Mouse (Mus musculus) thymus, adult 18-20 months (tissue): ENCODE data around the gene Cox6b1.

Experiments
- DNase-seq, 2 experiments: peaks; one replicate each; pipeline ENCODE4 v3.0.0; 2022; ENCODE audit warnings: mixed read lengths in 2 of 2

The Cox6b1 gene

DNA sequence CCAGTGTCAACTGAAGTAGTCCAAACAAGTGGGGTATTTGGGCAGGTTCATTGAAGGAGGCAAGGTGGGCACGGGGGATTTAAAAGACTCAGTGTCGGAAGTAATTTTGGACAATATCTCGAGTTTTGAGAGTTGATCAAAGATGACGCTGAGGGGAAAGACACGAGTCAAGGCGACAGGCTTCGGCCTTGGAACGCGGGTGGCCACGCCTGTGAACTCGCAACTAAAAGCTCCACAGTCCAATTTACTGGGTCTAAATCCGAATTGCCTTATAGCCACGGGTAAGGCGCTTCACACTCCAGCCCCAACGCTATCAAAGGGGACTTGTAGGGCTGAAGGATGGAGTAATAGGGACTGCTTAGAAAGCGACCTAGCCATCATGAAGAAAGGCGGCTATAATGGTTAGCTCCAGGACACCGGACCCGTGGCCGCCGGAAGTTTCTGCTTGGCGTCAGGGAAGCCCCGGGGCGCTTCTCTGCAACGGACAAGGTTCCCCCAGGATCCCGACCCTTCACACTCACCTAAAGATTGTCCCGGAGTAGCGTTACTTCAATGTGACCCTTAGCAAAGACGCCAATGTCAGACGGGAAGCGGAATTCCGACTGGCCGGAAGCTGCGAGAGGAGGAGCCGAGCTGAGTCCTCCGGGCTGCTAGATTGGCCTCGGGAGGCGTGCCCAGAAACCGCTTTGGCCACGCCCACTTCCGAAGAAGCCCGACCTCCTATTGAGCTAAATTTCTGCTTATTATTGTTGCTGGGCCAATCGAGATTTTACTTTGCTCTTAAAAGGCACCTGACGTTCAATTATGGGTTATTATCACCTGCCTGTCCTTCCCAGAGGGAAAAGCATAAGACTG, at the start of gene Cox6b1:
Gene Cox6b1 (minus strand): TSS at position 622 of the 855 bp plus-strand sequence.
- peak; percentile 75 to 78 for DNase-seq

DNA sequence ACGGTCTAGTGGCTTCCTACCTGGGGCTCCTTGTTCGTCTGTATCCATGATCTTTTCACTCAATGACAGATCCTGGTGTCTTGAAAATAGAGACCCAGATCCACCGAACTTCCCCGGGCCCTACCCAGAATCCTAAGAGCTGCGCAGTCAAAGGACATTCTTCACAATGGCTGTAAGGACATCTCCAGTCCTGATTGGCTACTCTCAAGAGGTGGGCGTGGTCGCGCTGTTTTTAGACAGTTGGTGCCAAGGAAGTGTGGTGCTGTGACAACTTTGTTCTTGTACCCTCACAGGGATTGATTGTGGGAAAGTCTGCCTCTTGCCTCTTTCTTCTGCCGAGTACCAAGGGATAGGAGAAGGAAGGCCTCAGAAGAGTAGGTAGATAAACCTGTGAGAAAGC, 45.5 kb upstream of the Cox6b1 start, which contains the start of gene Pmis2:
Gene Pmis2 (minus strand): TSS at position 126 of the 400 bp plus-strand sequence.
- no peak for DNase-seq

DNA sequence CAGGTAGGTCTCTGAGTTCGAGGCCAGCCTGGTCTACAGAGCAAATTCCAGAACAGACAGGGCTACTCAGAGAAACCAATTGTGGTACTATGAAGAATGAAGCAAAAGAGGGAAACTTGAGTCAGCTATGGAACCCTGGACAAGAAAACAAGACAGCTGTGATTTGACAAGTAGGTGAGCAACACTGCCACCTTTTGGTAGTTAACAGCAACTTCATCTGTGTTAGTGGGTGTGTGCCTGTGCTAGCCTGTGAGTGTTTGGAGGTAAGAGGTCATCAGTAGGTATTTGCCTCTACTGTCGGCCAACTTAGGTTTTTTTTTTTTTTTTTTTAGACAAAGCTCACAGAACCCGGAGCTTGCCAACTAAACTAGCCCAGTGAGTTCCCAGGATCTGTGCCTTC, 43.3 kb upstream of the Cox6b1 start:
- no peak for DNase-seq

DNA sequence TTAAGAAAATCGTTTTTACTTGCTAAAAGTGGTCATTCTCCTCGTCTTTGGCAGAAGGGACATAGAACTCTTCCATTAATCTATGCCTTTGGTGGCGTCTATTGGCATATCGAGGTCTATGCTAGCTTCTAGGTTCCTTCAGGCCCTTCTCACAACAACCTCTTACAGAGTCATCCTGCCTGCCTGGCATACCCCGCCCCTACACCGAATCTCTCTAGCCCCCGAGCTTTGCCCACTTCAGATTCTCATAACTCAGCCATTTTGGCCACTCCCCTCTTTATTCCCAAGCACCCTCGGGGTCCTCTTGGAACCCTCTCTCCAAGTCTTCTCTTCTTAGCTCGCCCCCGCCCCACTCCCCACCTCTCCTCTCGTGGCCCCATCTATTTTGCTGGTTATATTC, 39.4 kb upstream of the Cox6b1 start:
- no peak for DNase-seq

DNA sequence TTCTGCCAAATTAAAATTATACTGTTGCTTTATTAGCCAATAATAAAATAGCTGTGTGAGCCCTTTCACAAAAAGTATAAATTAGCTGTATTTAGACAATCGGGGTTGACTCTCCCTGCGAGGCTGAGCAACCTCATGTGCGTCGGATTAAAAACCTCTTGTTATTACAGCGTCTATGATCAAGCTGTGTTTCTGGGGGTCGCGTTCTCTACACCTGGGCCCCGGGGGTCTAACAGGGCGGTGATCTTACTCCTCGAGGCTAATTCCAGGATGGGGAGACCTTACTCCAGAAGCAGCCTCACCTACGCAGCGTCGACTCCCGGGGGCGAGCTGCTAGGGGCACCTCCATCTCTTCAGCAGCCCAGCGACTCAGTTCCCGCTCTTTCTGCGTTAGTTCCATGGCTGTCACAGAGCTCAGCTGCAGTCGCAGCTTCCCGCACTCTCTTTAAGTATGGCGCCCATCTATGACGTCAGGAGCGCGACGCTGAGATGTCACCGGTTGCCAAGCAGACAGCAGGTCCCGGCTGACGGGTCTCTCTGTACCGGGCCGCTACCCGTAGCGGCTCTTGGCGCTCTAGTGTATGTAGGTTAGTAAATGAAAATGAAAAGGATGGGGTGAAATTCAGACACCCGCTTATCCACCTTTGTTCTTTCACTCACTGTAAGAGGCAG, 38.7 kb upstream of the Cox6b1 start, which contains the start of gene Haus5:
Gene Haus5 (minus strand): TSS at position 466 of the 672 bp plus-strand sequence.
- peak; percentile 74 to 82 for DNase-seq

DNA sequence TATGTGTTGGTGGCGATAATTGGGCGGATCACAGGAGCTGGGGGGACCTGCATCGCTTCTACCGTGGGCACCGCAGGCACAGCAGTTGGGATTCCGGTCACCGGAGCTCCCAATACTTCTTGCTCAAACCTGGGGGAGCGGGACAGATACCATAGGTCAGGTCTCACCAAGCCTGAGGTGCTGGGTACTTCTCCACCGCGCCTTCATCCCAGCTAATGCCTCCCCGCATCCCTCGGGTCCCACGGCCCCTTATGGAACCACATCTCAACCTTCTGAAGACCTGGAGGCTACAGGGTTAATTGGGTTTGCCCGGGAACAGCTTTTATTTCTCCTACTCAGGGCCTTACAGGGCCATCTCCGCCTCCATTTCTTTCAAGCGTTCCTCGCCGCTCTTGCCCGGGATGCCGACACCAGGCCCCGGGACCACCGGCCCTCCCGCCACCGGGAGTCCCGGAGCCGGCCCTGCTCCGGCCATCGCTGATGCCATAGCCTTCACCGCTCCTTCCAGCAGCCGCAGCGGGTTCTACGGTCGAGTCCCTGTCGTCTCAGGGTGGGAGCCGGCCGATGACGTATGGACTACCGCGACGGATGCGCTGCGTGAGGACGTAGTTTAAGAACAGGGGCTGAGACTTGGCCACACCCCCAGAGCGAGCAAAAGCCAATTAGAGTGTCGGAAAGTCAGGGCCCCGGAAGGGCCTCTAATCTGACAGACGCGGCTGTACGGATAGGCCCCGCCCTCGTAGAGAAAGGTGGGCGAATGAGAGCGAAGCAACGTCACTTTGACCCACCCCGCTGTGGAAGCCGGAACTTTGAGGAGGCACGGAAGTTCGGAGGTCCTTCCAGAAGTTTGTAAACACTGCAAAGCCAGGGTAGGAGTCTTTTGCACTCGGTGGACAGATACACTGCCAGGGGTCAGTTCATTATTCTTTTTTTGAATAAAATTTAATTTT, 23.9 kb upstream of the Cox6b1 start, which contains the start of gene Rbm42:
Gene Rbm42 (minus strand): TSS at position 727 of the 950 bp plus-strand sequence.
- peak; percentile 98 to 99 for DNase-seq

DNA sequence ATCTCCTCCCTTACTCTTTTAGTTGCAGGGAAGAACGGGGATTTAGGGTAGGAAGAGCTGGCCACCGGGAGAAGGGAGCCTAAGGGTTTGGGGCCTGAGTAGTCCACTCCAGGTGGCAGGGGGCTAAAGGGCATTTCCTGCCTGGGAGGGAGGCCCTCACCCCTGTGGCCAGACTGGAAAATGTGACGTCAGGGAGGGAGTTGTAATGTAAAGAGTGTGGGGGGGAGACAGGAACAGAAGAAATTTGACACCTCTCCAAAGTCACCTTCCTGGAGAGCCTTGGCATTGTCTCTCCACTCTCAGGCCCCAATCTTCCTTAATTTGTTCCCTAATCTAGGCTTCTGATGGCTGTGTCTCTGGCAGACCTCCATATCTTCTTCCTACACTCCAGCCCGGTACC, 13.1 kb upstream of the Cox6b1 start:
- no peak for DNase-seq

DNA sequence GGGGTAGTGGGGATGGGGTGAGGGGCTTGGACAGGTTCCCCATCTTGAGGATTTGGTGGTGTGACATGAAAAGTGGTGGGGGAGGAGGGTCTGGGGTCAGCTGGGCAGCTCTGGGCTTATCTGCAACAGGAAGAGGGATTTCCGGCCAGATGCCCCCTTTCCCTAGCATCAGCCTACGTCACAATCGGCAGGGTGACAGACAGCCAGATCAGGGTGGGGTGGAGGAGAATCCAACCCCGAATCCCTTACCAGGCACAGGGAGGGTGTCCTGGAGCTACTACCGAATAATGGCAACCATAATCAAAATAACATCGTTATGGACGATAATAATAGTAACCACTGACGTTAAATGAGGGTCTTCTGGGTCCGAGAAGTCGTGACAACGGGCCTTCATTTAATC, 10.4 kb upstream of the Cox6b1 start:
- DNase-seq: no peak

DNA sequence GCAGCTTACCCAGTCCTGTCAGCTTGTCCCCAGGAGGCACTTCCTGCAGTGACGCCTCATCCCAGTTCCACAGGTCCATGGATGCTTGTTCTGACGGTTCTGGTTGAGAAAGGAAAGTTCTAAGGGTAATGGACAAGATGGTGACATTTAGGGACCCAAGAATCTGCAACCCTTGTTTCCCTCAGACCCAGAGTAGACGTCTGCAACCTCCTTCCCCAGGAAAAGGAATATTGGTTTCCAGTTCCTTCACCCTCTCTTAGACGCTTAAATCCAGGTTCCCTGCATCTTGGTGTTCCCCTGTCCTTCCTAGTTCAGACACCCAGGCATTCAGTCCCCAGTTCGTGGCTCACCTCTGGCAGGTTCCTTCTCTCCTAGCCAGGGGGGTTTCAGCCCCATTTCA, 9.8 kb upstream of the Cox6b1 start, which contains the start of gene Etv2:
Gene Etv2 (minus strand): TSS at position 101 of the 400 bp plus-strand sequence.
- no peak for DNase-seq

DNA sequence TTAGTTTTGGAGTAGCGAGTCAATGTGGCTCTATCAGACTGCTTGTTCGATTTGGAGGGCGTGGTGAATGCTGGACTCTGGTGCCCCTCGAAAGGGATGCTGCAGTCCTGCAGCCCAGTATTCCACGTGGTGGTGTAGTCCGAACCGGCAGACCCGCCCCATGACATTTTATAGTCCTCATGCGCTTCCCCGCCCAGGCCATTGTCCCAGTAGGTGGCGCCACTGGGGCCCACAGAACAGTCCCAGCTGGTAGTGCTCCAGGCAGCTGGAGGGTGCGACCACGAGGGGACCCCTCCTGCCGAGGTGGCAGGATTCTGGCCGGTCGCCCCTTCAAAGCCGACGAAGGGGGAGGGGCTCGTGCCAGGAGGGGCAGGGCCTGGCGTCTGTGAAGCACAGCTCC, 8.7 kb upstream of the Cox6b1 start:
- DNase-seq: peak; percentile 20 to 23

DNA sequence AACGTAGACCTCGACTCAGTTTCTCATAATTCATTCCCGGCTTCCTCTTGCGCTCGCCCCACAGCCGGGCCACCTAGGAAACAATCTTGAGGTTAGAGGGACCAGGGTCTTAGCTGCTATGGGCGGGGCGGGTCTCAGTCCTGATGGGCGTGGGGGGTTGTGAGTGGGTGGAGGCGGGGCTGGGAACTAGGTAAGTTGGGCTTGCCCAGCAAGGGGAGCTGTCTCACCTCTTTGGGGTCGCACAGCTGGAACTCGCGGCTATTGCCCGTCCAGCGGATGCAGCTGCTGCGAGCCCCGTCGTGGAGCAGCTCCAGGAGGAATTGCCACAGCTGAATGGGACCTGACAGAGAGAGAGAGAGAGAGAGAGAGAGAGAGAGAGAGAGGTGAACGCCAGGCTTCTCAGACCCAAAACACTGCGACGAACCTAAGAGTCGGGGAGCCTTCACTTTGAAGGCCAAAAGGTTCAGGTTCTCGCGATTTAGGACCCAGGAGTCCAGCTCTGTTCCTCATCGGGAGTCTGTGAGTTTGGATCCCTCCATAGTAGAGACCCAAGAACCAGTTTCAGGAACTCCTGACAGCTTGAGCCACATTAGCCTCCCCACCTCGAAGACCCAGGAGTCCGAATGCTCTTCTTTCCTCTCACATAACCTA, 7.9 kb upstream of the Cox6b1 start:
- DNase-seq: no peak

DNA sequence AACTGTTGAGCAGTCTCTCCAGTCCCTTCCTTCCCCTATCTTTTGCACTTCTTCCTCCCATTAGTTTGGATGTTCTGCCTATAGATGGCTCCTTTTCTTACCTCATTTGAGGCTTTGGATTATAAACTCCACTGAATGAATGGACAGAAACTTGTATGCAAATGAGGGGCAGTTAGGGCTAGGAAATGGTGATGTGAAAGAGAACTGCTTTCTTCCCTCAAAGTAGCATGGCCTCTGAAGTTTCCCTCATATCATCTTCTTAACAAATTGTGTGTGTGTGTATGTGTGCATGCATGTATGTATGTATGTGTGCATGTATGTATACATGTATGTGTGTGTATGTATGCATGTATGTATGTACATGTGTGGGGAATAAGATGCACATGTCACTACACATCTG, 3.1 kb upstream of the Cox6b1 start:
- no peak for DNase-seq

DNA sequence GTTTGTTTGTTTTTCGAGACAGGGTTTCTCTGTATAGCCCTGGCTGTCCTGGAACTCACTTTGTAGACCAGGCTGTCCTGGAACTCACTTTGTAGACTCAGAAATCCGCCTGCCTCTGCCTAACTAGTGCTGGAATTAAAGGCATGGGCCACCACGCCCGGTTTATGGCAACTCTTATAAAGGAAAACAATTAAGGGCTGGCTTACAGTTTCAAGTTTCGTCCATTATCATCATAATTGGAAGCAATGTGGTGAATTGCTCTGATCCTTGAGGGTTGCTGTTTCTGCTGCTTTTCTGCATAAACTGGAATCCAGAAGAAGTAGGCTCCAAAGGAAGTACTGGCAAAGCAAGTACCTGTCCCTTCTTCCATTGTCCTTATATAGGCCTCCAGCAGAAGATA, 696 bp upstream of the Cox6b1 start:
- DNase-seq: no peak

DNA sequence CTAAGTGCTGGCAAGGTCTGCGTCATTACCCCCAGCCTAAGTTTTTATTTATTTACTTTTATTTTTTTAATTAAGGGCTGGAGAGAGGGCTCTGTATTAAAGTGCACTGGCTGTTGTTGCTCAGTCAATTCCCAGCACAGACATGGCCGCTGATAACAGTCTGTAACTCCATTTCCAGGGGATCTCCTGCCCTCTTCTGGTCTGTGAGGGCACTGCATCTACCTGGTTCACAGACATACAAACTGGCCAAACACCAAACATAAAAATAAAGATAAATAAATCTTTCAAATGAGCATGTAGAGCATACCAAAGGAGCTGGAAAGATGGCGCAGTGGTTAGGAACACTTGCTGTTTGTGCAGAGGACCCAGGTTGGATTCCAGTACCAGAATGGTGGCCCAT, 6.7 kb downstream of the Cox6b1 start:
- DNase-seq: no peak

DNA sequence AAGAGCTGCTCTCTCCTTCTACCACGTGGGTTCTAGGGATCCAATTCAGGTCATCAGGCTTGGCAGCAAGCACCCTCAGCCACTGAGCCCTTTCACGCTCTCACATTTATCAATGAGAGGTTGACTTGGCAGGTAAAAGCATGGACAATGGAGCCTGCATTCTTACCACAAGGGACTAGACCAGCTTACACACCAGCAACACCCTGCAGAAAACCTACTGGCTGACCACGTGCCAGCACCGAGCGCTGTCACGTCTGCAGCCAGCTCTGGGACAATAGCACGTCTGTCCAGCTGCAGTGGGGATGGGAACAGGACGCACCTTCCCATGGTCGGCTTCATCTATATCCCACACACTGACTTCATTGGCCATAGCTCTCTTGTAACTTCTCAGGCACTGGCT, 7.3 kb downstream of the Cox6b1 start:
- DNase-seq: no peak

DNA sequence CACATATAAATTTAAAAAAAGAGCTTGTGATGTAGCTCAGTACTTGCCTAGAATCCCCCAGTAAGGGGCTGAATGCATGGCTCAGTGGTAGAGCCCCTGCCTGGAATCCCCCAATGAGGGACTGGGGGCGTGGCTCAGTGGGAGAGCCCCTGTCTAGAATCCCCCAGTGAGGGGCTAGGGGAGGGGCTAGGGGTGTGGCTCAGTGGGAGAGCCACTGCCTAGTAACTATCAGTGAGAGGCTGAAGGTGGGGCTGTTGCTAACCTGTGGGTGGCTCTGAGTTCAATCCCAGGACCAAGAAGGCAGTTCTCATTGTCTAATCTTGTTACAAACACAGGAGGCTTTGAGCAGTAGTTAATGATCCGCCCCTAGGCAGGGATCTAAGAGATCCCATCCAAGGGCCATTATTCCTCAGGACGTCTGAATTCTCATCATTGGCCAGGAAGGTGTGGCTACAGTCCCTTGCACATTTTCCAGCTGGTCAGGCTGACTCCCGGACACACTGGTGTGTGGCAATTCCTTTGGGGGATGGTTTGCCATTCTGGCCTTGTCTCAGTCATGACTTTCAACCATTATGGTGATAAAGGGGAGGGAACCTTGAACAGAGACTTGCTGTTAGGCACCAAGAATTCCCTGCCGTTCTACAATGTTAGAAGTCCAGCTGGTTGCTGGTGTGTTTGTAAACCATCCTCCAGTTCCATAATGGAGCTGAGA, 10.7 kb downstream of the Cox6b1 start:
- no peak for DNase-seq

DNA sequence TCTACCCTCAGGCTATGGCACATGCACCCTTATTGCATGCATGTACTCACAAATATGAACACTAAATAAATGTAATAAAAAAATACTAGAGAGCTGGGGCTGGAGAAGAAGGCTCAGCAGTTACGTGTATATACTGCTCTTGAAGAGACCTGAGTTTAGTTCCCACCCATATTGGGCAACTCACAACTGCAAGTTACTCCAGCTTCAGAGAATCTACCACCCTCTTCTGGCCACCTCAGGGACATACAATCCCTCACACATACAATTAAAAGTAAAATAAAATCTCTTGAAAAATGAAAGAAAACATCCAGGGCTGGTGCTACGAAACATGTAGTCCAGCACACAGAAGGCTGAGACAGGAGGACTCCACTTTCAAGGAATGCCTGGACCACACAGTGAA, 11.5 kb downstream of the Cox6b1 start:
- DNase-seq: no peak

DNA sequence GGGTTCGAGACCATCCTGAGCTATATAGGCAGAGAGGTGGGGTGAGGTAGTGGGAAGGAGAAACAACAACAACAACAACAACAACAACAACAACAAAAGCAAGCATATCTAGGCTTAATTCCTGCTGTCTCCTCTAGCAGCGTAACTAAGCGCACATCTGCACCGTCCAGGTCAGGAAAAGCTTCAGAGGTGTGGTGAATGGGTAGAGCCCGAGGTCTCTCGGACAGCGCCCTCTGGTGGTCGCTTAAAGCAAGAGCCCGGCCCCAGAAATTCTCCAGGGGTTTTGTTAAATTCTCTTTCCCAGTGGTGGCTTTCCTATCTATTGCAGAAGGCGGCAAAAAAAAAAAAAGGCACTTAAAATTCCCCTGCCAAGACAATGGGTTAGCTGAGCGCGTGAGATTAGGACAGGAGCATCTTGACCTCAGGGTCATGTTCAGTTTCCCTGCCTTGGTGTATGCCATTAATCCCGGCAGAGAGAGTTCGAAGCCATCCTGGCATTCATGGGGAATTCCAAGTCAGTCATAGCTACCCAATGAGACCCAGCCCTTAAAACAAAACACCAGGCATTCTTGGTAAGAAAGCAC, 12.3 kb downstream of the Cox6b1 start:
- DNase-seq: peak in 1 of 2 experiments; percentile 31

DNA sequence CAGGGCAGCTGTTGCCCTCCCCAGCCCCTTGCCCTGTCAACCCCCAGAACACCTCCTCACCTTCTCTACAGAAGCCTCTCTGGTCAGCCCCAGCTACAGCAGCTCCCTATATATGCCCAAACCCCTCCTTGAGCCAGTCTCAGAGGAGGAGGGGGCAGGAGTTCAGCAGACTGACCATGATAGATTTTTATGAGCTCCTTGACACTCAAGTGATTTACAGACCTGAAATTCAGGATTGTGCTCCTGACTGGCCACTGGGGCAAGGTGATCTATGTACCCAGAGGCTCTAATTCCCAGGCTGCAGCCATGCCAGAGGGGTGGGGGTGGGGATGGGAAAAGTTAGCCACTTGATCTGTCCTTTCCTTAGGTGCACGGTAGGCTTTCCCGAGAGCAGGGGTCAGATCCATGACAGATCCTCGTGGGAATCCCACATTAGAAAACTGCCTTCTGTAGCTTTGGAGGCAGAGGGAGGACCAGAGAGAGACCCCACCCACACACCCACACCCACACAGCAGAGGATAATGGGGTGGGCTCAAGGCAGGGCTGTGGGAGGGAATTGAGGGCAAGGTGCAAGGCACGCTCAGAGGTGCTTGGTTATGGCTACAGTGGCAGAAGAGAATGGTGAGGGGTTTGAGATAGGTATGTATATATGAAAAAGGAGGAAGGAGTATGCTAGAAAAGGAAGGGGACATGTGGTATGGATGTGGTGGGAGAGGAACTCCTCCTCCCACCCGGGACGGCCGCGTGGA, 13.1 kb downstream of the Cox6b1 start, which contains the start of gene Upk1a:
Gene Upk1a (minus strand): TSS at position 194 of the 749 bp plus-strand sequence.
- no peak for DNase-seq

DNA sequence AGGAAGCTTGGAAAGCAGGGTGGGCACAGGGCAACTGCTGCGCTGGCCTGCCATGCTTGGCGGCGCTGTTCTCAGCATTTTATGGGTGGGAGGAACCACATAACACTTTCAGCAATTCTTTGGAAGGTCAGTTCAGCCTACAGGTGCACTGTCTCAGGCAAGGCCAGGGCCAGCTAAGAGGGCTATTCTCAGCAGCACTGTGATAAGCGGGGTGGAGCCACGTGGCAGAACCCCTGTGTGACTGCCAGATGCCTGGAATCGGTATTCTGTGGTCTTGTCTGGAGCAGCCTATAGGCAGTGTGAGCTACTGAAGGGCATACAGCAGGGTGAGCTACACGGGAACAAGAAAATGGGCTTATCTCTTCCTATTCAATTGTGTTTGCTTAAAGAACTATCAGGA, 15.9 kb downstream of the Cox6b1 start:
- DNase-seq: no peak
